Comparison of ENCODE assay signal across 8 mouse cellular contexts in genomic region chr8:110619208-110619574, GRCm38 (mm10). TPM values are rescaled to one million over a fixed set of nuclear protein-coding genes. Genes with fewer than 3 reads are reported as not detected.
DNase-seq lines count a peak whose midpoint lies in the region; ATAC-seq and TF ChIP-seq lines count a peak whose summit lies in the region.

No protein-coding gene starts in this region.

- TF ChIP-seq CTCF in C2C12 (IDR thresholded peaks at IDR 0.05; ENCODE audit: control insufficient read depth, insufficient read depth, insufficient read length), result no peak

- no peaks in the 10 kb centered on the region for H3K36me3 ChIP-seq in C2C12 (ENCODE audit: control insufficient read depth, insufficient read depth)
- H3K36me3 ChIP-seq in forebrain, embryonic 12.5 days (replicated peaks), result no peaks in the 10 kb centered on the region
- no peaks in the 10 kb centered on the region for H3K36me3 ChIP-seq in liver, embryonic 16.5 days (ENCODE audit: control insufficient read depth, insufficient read depth)
- no peaks in the 10 kb centered on the region for H3K36me3 ChIP-seq in stomach, embryonic 16.5 days (ENCODE audit: control insufficient read depth, insufficient read depth, low read length)

- no peak overlapping the region for H3K27ac ChIP-seq in forebrain, embryonic 12.5 days
- no peak overlapping the region for H3K27ac ChIP-seq in liver, embryonic 16.5 days (ENCODE audit: low read length)
- H3K27ac ChIP-seq in stomach, embryonic 16.5 days (ENCODE audit: low read length), result no peak overlapping the region

- H3K9me3 ChIP-seq in forebrain, embryonic 12.5 days, result no peaks in the 10 kb centered on the region
- H3K9me3 ChIP-seq in liver, embryonic 16.5 days (replicated peaks; ENCODE audit: control insufficient read depth, low read length), result no peaks in the 10 kb centered on the region
- no peaks in the 10 kb centered on the region for H3K9me3 ChIP-seq in stomach, embryonic 16.5 days (replicated peaks; ENCODE audit: control insufficient read depth, low read length)

- peak overlapping the region; percentile 79 for H3K9ac ChIP-seq in forebrain, embryonic 12.5 days
- peak overlapping the region; percentile 79 for H3K9ac ChIP-seq in liver, embryonic 16.5 days (ENCODE audit: low read depth, low read length)
- peak overlapping the region; percentile 80 for H3K9ac ChIP-seq in stomach, embryonic 16.5 days (ENCODE audit: low read length)

- peaks cover 6% of the 10 kb centered on the region for H3K27me3 ChIP-seq in C2C12 (ENCODE audit: control insufficient read depth, insufficient read depth, insufficient read length)
- peaks cover 14% of the 10 kb centered on the region for H3K27me3 ChIP-seq in forebrain, embryonic 12.5 days
- no peaks in the 10 kb centered on the region for H3K27me3 ChIP-seq in liver, embryonic 16.5 days (ENCODE audit: control insufficient read depth, insufficient read depth, low read depth, low read length)
- no peaks in the 10 kb centered on the region for H3K27me3 ChIP-seq in stomach, embryonic 16.5 days (ENCODE audit: control insufficient read depth, insufficient read depth, low read length)

- H3K79me3 ChIP-seq in C2C12 (ENCODE audit: low read depth), result peaks cover 45% of the 10 kb centered on the region

- WGBS in forebrain, embryonic 12.5 days, result 29% methylated on average over 8 of the region's 8 CpGs
- WGBS in liver, embryonic 16.5 days (ENCODE audit: insufficient replicate concordance), result 14% methylated on average over 8 of the region's 8 CpGs
- 25% methylated on average over 8 of the region's 8 CpGs for WGBS in stomach, embryonic 16.5 days

- peak overlapping the region; percentile 79 for H3K4me3 ChIP-seq in C2C12 (ENCODE audit: insufficient read depth, poor library complexity, severe bottlenecking)
- H3K4me3 ChIP-seq in forebrain, embryonic 12.5 days (replicated peaks), result peak overlapping the region; percentile 96
- H3K4me3 ChIP-seq in liver, embryonic 16.5 days (ENCODE audit: low read depth, low read length), result peak overlapping the region; percentile 97
- peak overlapping the region; percentile 95 for H3K4me3 ChIP-seq in stomach, embryonic 16.5 days (replicated peaks; ENCODE audit: low read length)

- ATAC-seq in frontal cortex, adult (ENCODE audit: low TSS enrichment), result peak; percentile 8; the same call in 1 of the 2 replicates
- no peak for ATAC-seq in forebrain, embryonic 12.5 days (ENCODE audit: low FRiP score)
- no peak for ATAC-seq in liver, embryonic 16.5 days (ENCODE audit: low read depth)
- ATAC-seq in stomach, embryonic 16.5 days (ENCODE audit: insufficient read depth, low FRiP score), result no peak

- H3K4me2 ChIP-seq in forebrain, embryonic 12.5 days, result peak overlapping the region; percentile 89
- H3K4me2 ChIP-seq in liver, embryonic 16.5 days (ENCODE audit: low read depth, low read length), result peak overlapping the region; percentile 75
- peak overlapping the region; percentile 92 for H3K4me2 ChIP-seq in stomach, embryonic 16.5 days (ENCODE audit: low read depth, low read length)

- peak overlapping the region; percentile 99 for H3ac ChIP-seq in C2C12 (ENCODE audit: control insufficient read depth, insufficient read length, low read depth)

- no peak for DNase-seq in frontal cortex, postnatal 25 days (ENCODE audit: low spot score in 2 of 2)
- DNase-seq in left cerebral cortex, adult 8-10 months (ENCODE audit: low spot score in 2 of 2), result no peak
- DNase-seq in thymus, postnatal 10 days (ENCODE audit: low spot score in 2 of 2), result no peak

- H3K79me2 ChIP-seq in C2C12 (ENCODE audit: control insufficient read depth, insufficient read depth), result peaks cover 58% of the 10 kb centered on the region

- peaks cover 21% of the 10 kb centered on the region for H3K4me1 ChIP-seq in forebrain, embryonic 12.5 days
- H3K4me1 ChIP-seq in liver, embryonic 16.5 days (ENCODE audit: control insufficient read depth, low read depth, low read length), result peaks cover 18% of the 10 kb centered on the region
- H3K4me1 ChIP-seq in stomach, embryonic 16.5 days (ENCODE audit: control insufficient read depth, insufficient read depth, low read length), result peaks cover 16% of the 10 kb centered on the region

TF ChIP-seq in C2C12, 6 proteins besides CTCF, POLR2A, EP300 and RAD21:
- no peak for TF ChIP-seq MYOD1 (IDR thresholded peaks at IDR 0.05; ENCODE audit: control insufficient read depth, insufficient read length, low read depth)
- TF ChIP-seq USF1 (IDR thresholded peaks at IDR 0.05; ENCODE audit: low read depth), result peak; percentile 41

RNA-seq across cellular contexts. Expression of gene Vac14, which starts 0.8 kb away (rescaled TPM):
- 22.2 TPM for polyA plus RNA-seq in C2C12 (2012; fragmentation: generic; extraction: Trizol)
- polyA plus RNA-seq in forebrain, embryonic 12.5 days (2016; fragmentation: Nextera tagmentation; extraction: Ambion mirVana), result 27.0 and 29.4 TPM in 2 replicates
- 9.2 and 9.4 TPM in 2 replicates for polyA plus RNA-seq in liver, embryonic 16.5 days (2015; fragmentation: Nextera tagmentation; extraction: Ambion mirVana)
- polyA plus RNA-seq in stomach, embryonic 16.5 days (2015; fragmentation: Nextera tagmentation; extraction: Ambion mirVana), result 12.3 and 14.0 TPM in 2 replicates
- total RNA-seq in left cerebral cortex, adult 8-10 months (2022), result 10 to 100 TPM; 29.2 to 30.7 (median 30.4) TPM
